Mouse (Mus musculus) midbrain, embryonic 11.5 days (tissue): ENCODE data around the gene Rergl. TPM values are rescaled to one million over a fixed set of nuclear protein-coding genes. Genes with fewer than 3 reads are reported as not detected.

Source experiments
- ATAC-seq: fragments of 200-750 bp; cut with Nextera tagmentation; 2 replicates; pipeline ENCODE4 v1.8.0; 2017; ENCODE audit warnings: moderate TSS enrichment, moderate library complexity; ENCODE audit not compliant: low FRiP score
- DNase-seq: peaks from one replicate; pipeline ENCODE4 v3.0.0; 2015; ENCODE audit warnings: low spot score; ENCODE audit errors: missing footprints
- H3K27ac ChIP-seq: fragments of 300-500 bp; sonication (generic); 2 replicates; pipeline ENCODE4 v1.5.1; 2014; ENCODE audit warnings: low read depth, low read length
- H3K27me3 ChIP-seq: fragments of 300-500 bp; sonication (generic); 2 replicates; pipeline ENCODE4 v1.6.1; 2014; ENCODE audit warnings: mild to moderate bottlenecking, low read length, moderate library complexity, mixed read lengths; ENCODE audit not compliant: control insufficient read depth, insufficient read depth
- H3K36me3 ChIP-seq: fragments of 300-500 bp; sonication (generic); 2 replicates; pipeline ENCODE4 v1.6.1; 2014; ENCODE audit warnings: mild to moderate bottlenecking, low read length, moderate library complexity, mixed read lengths; ENCODE audit not compliant: control insufficient read depth, insufficient read depth
- H3K4me1 ChIP-seq: fragments of 300-500 bp; sonication (generic); 2 replicates; pipeline ENCODE4 v1.6.1; 2014; ENCODE audit warnings: low read length; ENCODE audit not compliant: control insufficient read depth, insufficient read depth
- H3K4me2 ChIP-seq: fragments of 300-500 bp; sonication (generic); 2 replicates; pipeline ENCODE4 v1.6.1; 2014; ENCODE audit warnings: mild to moderate bottlenecking, moderate library complexity
- H3K4me3 ChIP-seq: fragments of 300-500 bp; sonication (generic); 2 replicates; pipeline ENCODE4 v1.5.1; 2014; ENCODE audit warnings: low read depth, low read length
- H3K9ac ChIP-seq: fragments of 300-500 bp; sonication (generic); 2 replicates; pipeline ENCODE4 v1.6.1; 2014; ENCODE audit warnings: low read length
- H3K9me3 ChIP-seq: fragments of 300-500 bp; sonication (generic); 2 replicates; pipeline ENCODE4 v1.6.1; 2016; ENCODE audit warnings: low read length; ENCODE audit not compliant: control insufficient read depth
- WGBS: fragments of 180-500 bp; shearing (Covaris S2); extraction: QIAGEN DNeasy Blood & Tissue Kit; methylation state at CpG from one replicate; pipeline ENCODE4 v1.1.7; 2014; 5-methylcytosine and 5-hydroxymethylcytosine counted together
- polyA plus RNA-seq: library from polyadenylated mRNA; unstranded; fragments of >200 nt; fragmentation: Nextera tagmentation; extraction: Ambion mirVana; gene quantifications from 2 replicates; pipeline ENCODE4 v1.2.1, GENCODE M21; 2014

The Rergl gene
- not detected in 2 replicates for polyA plus RNA-seq

DNA sequence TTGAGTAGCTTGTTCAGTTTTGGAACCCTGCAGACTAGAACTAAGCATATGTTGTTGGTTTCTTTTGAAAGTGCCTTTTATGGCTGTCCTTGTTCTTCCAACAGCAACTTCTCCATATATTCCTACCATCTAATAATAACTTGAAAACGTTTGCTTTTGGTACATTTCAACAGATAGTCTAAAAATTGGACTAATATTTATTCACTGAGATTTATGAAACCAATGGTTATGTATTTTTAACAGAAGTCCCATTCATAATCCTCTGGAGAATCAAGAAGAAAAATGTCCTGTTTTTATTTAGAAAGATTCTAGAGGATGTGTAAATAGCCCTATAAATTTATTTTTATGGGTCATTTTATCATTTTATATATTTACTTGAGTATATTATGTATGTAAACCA, at the start of gene Rergl:
Gene Rergl, minus strand, starts transcription at position 101 of the 400 bp plus-strand sequence.
- H3K9me3 ChIP-seq, result no peaks in the 10 kb centered on the region
- 40% methylated on average over 1 of the region's 1 CpGs for WGBS
- H3K4me1 ChIP-seq, result no peaks in the 10 kb centered on the region

DNA sequence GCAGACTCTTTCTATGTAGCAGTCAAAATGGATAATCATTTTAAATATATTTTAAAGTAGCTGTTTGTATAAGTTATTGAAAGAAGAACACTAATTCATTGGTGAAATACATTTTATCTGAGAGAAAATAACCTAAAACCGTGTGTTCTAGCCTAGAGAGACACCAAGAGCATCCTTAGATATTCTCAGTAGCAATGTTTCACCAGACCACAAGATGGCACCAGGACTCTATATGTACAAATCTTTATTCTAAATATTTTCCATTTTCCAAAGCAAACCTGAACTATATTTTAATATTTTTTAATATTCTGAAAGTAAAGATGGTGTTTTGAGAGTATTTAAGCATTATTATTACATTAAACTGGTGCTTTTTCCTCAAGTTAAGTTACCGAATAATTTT, 36.7 kb upstream of the Rergl start:
- H3K9me3 ChIP-seq, result no peaks in the 10 kb centered on the region
- no peaks in the 10 kb centered on the region for H3K4me1 ChIP-seq
- no peak overlapping the region for H3K4me2 ChIP-seq
- no peaks in the 10 kb centered on the region for H3K27me3 ChIP-seq
- no peak for ATAC-seq
- H3K27ac ChIP-seq, result no peak overlapping the region
- no peak overlapping the region for H3K4me3 ChIP-seq
- WGBS, result 66% methylated on average over 2 of the region's 2 CpGs
- H3K36me3 ChIP-seq, result no peaks in the 10 kb centered on the region
- DNase-seq, result no peak
- H3K9ac ChIP-seq, result no peak overlapping the region

More for the DNA sequence above, at the start of gene Rergl:
- Histone ChIP-seq H3K27ac (no peak within 1 kb of the TSS), H3K4me3 (no peak within 1 kb of the TSS), H3K36me3 (no peaks in the 10 kb centered on the region), H3K9ac (no peak within 1 kb of the TSS), H3K4me2 (no peak within 1 kb of the TSS), H3K27me3 (no peaks in the 10 kb centered on the region)
- ATAC-seq (no peak), DNase-seq (no peak)

DNA sequence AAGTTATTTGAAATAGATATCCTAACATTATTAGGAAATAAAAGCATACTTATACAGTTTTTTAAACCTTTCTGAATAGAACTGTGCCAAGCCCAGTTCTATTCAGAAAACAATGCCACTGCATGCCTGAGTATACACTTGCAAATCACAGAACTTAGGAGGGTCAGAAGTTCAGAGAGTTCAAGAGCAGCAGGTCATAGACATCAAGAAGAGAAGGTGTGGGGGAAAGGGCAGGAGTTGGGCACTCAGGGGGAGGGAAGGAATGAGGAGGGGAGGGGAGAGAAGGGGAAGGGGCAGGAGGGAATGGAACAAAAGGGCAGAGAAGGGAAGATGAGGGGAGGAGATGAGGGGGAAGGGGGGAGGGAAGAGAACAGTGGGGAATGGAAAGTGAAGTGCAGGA, 23.6 kb upstream of the Rergl start:
- H3K27ac ChIP-seq, result no peak overlapping the region
- peak; percentile 40; the same call in 1 of the 2 replicates for ATAC-seq
- DNase-seq, result no peak
- no peaks in the 10 kb centered on the region for H3K4me1 ChIP-seq
- H3K4me3 ChIP-seq, result no peak overlapping the region
- H3K4me2 ChIP-seq, result no peak overlapping the region
- no peaks in the 10 kb centered on the region for H3K27me3 ChIP-seq
- no peaks in the 10 kb centered on the region for H3K36me3 ChIP-seq
- H3K9ac ChIP-seq, result no peak overlapping the region
- H3K9me3 ChIP-seq, result no peaks in the 10 kb centered on the region

DNA sequence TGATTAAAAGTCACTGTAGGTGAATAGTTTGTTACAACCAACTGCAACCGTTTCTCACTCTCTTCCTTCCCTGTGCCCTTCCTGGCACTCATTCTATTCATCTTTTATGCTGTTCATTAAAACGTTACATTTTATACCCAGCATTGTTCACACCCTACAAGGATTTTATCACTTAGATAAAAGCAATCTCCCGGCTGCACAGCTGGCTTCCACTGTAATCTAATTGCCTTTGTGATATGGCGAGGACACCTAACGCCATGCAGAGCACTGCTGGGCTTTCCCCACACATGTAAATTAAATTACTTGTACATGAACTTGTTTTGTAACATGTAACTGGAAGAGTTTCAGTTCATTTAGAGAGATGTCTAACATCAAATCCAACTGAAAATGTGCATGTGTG, 22.5 kb upstream of the Rergl start:
- no peak for DNase-seq
- WGBS, result 47% methylated on average over 5 of the region's 5 CpGs
- Histone ChIP-seq H3K4me3 (no peak overlapping the region), H3K27ac (no peak overlapping the region), H3K4me1 (no peaks in the 10 kb centered on the region), H3K9ac (no peak overlapping the region), H3K4me2 (no peak overlapping the region), H3K27me3 (no peaks in the 10 kb centered on the region), H3K9me3 (no peaks in the 10 kb centered on the region), H3K36me3 (no peaks in the 10 kb centered on the region)
- no peak for ATAC-seq

DNA sequence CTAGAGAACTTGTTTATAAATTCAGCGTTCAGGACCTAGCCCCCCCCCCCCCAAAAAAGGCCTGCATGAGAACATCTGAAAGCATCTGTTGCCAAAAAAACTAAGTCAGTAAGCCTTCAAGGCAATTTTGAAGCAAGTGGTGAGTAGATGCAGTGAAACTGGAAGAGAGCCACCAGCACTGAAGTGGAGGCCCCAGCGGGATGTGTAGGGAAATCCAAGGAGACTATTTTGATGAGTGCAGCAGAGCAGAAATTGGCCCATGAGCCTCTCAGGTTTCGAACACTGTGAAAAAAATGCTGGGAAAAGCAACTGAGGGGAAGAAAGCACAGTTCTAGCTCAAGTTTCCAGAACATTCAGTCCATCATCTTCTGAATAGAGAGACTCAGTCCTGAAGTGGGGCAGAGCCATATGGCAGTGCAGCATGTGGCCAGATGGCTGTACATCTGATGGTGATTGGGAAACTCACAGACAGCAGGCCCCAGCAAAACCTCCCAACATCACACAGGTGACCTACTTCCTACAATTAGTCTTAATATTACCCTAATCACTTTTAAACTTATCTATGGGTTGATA, 13.2 kb upstream of the Rergl start:
- no peaks in the 10 kb centered on the region for H3K36me3 ChIP-seq
- H3K27ac ChIP-seq, result no peak overlapping the region
- no peaks in the 10 kb centered on the region for H3K9me3 ChIP-seq
- H3K9ac ChIP-seq, result no peak overlapping the region
- WGBS, result 83% methylated on average over 3 of the region's 3 CpGs
- no peaks in the 10 kb centered on the region for H3K27me3 ChIP-seq
- H3K4me1 ChIP-seq, result no peaks in the 10 kb centered on the region
- no peak overlapping the region for H3K4me2 ChIP-seq
- ATAC-seq (no peak), DNase-seq (no peak)
- no peak overlapping the region for H3K4me3 ChIP-seq

DNA sequence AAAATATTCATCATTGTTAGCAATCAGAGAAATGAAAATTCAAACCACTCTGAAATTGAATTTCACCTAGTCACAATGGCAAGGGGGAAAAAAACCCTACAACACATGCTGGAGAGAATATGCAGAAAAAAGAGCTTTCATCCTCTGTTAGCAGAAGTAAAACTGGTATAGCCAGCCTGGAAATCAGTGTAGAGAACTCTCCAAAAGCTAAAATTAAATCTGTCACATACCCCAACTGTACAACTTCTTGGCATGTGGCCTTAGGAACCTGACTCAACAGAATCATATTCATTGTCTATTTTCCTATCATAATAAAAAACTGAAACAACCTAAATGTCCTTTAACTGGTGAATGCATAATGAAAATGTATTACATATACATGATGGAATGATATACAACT, 22.0 kb downstream of the Rergl start:
- DNase-seq, result no peak
- Histone ChIP-seq H3K9ac (no peak overlapping the region), H3K9me3 (no peaks in the 10 kb centered on the region), H3K4me3 (no peak overlapping the region), H3K4me1 (no peaks in the 10 kb centered on the region), H3K27ac (no peak overlapping the region), H3K36me3 (no peaks in the 10 kb centered on the region), H3K27me3 (no peaks in the 10 kb centered on the region), H3K4me2 (no peak overlapping the region)
- no peak for ATAC-seq

DNA sequence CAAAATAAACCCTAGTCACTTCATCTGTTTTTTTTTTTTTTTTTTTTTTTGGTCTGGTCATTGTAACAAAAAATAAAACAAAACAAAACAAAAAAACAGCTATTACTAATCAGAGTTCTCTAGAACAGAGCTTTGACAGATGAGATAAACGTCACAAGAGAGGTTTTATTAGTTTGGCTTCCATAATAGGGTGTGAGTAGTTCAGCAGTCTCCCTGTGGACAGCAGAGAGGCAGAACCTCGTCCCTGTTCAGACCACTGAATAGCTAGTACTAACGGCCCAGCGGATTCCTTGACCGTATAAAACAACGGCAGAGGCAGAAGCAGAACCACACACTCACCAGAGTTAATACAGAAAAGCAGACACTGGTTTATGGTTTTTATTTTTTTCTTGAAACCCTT, 36.8 kb downstream of the Rergl start:
- H3K27me3 ChIP-seq, result no peaks in the 10 kb centered on the region
- no peak overlapping the region for H3K9ac ChIP-seq
- H3K36me3 ChIP-seq, result no peaks in the 10 kb centered on the region
- H3K27ac ChIP-seq, result no peak overlapping the region
- no peak for DNase-seq
- 85% methylated on average over 6 of the region's 6 CpGs for WGBS
- no peak overlapping the region for H3K4me2 ChIP-seq
- H3K9me3 ChIP-seq, result no peaks in the 10 kb centered on the region
- no peak overlapping the region for H3K4me3 ChIP-seq
- no peak for ATAC-seq
- no peaks in the 10 kb centered on the region for H3K4me1 ChIP-seq

DNA sequence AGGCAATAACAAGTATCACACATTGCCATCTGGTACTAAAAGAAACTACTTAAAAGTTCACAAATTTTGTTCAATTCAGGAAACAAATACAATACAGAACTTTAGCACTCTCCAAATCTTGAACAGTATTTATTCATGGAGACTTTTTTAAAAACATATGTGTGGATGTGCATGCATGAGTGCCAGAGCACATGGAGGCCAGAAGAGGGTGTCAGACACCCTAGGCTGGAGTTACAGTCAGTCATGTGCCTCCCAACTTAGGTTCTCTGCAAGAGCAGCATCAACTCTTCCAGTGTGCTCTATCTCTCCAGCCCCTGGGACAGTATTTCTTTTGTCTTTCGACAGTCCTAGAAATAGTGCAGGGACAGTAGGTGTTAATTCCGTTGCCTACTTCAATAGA, 37.5 kb downstream of the Rergl start:
- no peak for ATAC-seq
- 80% methylated on average over 2 of the region's 2 CpGs for WGBS
- no peak for DNase-seq

DNA sequence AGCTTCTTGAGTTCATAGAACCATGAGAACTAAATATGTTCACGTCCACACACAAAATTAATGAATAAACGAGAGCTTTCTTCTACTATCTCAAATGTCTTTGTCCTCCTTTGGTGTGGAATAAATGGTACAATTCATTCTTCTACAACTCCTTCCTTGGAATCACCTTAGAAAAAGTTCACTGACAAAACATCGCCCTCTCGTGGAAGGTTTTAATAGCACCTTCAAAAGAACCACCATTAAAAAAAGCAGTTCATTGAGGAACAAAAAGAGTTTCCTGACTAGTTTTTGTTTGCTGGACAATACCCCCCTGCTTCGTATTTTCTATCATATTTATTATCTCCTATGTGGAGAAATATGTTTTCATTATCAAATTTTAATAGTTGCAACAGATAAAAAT, 40.7 kb downstream of the Rergl start:
- ATAC-seq (no peak), DNase-seq (no peak)
- Histone ChIP-seq H3K9ac (no peak overlapping the region), H3K27ac (no peak overlapping the region), H3K27me3 (no peaks in the 10 kb centered on the region), H3K4me3 (no peak overlapping the region), H3K36me3 (no peaks in the 10 kb centered on the region), H3K4me2 (no peak overlapping the region), H3K4me1 (no peaks in the 10 kb centered on the region), H3K9me3 (no peaks in the 10 kb centered on the region)
- WGBS, result 34% methylated on average over 5 of the region's 5 CpGs

More for the DNA sequence above, 37.5 kb downstream of the Rergl start:
- H3K9ac ChIP-seq, result no peak overlapping the region
- H3K36me3 ChIP-seq, result no peaks in the 10 kb centered on the region
- no peak overlapping the region for H3K27ac ChIP-seq
- H3K27me3 ChIP-seq, result no peaks in the 10 kb centered on the region
- no peaks in the 10 kb centered on the region for H3K9me3 ChIP-seq
- H3K4me2 ChIP-seq, result no peak overlapping the region
- H3K4me1 ChIP-seq, result no peaks in the 10 kb centered on the region
- no peak overlapping the region for H3K4me3 ChIP-seq

DNA sequence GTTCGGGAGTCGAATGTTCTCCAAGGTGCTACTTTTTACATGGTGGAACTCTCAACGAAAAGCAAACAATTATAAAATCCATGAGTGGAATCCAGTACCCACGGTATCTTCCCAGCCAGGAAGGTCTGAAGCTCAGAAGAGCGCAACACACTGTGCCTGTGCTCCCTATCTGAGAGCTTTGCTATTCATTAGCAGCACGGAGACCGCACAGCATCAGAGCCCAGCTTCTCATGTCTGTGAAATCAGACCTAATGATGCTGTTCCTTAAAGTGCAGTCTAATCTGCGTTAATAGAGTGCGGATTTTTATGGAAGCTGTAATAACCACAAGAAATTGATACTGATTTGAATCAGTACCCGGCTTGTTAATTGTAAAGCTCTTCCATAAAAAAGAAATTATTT, 41.3 kb downstream of the Rergl start:
- no peaks in the 10 kb centered on the region for H3K4me1 ChIP-seq
- no peak overlapping the region for H3K4me2 ChIP-seq
- no peak for ATAC-seq
- 89% methylated on average over 10 of the region's 10 CpGs for WGBS
- no peaks in the 10 kb centered on the region for H3K36me3 ChIP-seq
- H3K9ac ChIP-seq, result no peak overlapping the region
- H3K27ac ChIP-seq, result no peak overlapping the region
- DNase-seq, result no peak
- H3K4me3 ChIP-seq, result no peak overlapping the region
- H3K27me3 ChIP-seq, result no peaks in the 10 kb centered on the region
- no peaks in the 10 kb centered on the region for H3K9me3 ChIP-seq
